Comparison of ENCODE assay signal across 23 mouse cellular contexts in genomic region chr14:118833241-118833640, GRCm38 (mm10). TPM values are rescaled to one million over a fixed set of nuclear protein-coding genes. Genes with fewer than 3 reads are reported as not detected.
"Had no signal": no experiment of that assay in that cellular context is flagged by ENCODE, and none has a peak within 500 bp of the region (broad histone marks: within the 10 kb centered on the region; RNA-seq: fewer than 3 reads in every experiment).

No protein-coding gene starts in this region.

- H3K9ac ChIP-seq: heart, embryonic 13.5 days; heart, embryonic 15.5 days; hindbrain, embryonic 13.5 days; hindbrain, embryonic 15.5 days; limb, embryonic 12.5 days; liver, embryonic 13.5 days; liver, embryonic 15.5 days; liver, postnatal 0 days had no signal

- DNase-seq: gastrocnemius, adult 2 months; gastrocnemius, postnatal 10 days; gastrocnemius, postnatal 25 days; heart, adult 18-20 months; heart, postnatal 14 days; heart, postnatal 36 days; liver; liver, embryonic 13.5 days; liver, postnatal 0 days; lung, adult 2 months had no signal

- H3K27me3 ChIP-seq: heart, embryonic 13.5 days; heart, embryonic 15.5 days; hindbrain, embryonic 15.5 days; limb, embryonic 12.5 days; liver, embryonic 13.5 days; liver, embryonic 15.5 days had no signal

- H3K36me3 ChIP-seq: heart, embryonic 10.5 days; heart, embryonic 13.5 days; heart, embryonic 15.5 days; hindbrain, embryonic 13.5 days; hindbrain, embryonic 15.5 days; limb, embryonic 10.5 days; limb, embryonic 12.5 days; liver, embryonic 13.5 days; liver, embryonic 15.5 days had no signal

- H3K27ac ChIP-seq: gastrocnemius, adult 2 months; heart, embryonic 10.5 days; heart, embryonic 13.5 days; heart, embryonic 15.5 days; hindbrain, embryonic 13.5 days; hindbrain, embryonic 15.5 days; hindbrain, postnatal 0 days; left cerebral cortex, adult 2 months; limb, embryonic 10.5 days; limb, embryonic 12.5 days; liver, embryonic 13.5 days; liver, embryonic 15.5 days had no signal

- H3K4me3 ChIP-seq: gastrocnemius, adult 2 months; heart, embryonic 10.5 days; heart, embryonic 13.5 days; heart, embryonic 15.5 days; hindbrain, embryonic 13.5 days; hindbrain, embryonic 15.5 days; left cerebral cortex, adult 2 months; limb, embryonic 10.5 days; limb, embryonic 12.5 days; liver, embryonic 13.5 days; liver, embryonic 15.5 days had no signal

- H3K9me3 ChIP-seq: heart, embryonic 10.5 days; heart, embryonic 13.5 days; heart, embryonic 15.5 days; hindbrain, embryonic 13.5 days; hindbrain, embryonic 15.5 days; limb, embryonic 10.5 days; limb, embryonic 12.5 days; liver, embryonic 13.5 days; liver, embryonic 15.5 days had no signal

- H3K4me1 ChIP-seq: heart, embryonic 13.5 days; heart, embryonic 15.5 days; hindbrain, embryonic 15.5 days had no signal

- ATAC-seq: hindbrain, postnatal 0 days; intestine, embryonic 16.5 days; liver, postnatal 0 days had no signal

- H3K4me2 ChIP-seq: heart, embryonic 13.5 days; heart, embryonic 15.5 days; hindbrain, embryonic 13.5 days; hindbrain, embryonic 15.5 days; limb, embryonic 12.5 days; liver, embryonic 11.5 days; liver, embryonic 13.5 days; liver, embryonic 15.5 days had no signal

RNA-seq across cellular contexts. Expression of gene Cldn10, which starts 45.5 kb away (rescaled TPM):
- total RNA-seq: gastrocnemius, adult 2 months; gastrocnemius, postnatal 25 days; hematopoietic stem cell, adult 5-6 weeks had no signal
